Mouse (Mus musculus) c-Kit-positive CD71-negative TER-119-negative erythroid progenitor cells, embryonic 14.5 days (primary cell): ENCODE results near the gene Trappc1.
"Not testable (repeated sequence)": the region's sequence is repeated elsewhere in the genome, so short reads cannot be mapped to it uniquely, and the experiment has no call there.

Experiments
- DNase-seq: peaks from one replicate; pipeline ENCODE4 v3.0.0-alpha.2; 2013; ENCODE audit warnings: low read depth

Trappc1 gene

DNA sequence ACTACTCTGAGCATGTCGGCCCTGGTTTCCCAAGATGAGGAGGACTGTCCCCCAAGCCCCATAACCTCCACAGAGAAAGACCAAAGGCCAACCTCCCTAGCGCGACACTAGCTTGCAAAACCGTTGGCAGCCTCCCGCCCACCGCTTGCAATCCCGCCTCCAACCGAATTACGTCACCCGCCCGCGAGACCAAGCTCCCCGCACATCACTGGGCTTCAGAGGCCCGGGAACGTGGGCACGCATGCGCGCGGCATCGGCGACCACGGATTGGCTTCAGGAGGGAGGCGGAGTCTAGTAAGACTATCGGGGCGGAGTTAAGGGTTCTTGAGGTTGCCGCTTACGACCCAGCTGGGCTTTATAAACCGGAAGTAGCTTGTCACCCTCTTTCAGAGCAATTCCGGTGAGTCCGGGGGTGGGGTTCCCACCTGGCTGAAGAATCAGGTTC is at the start of gene Trappc1, which contains the start of gene Cntrob:
Gene Trappc1 (plus strand): TSS at position 314 of the 445 bp plus-strand sequence.
Gene Cntrob (minus strand): TSS at position 109 of the 445 bp plus-strand sequence.
- DNase-seq: peak; percentile 94

- no peak for DNase-seq
Observed at GRCm38 (mm10) chr11:69275650-69276049, 48.1 kb upstream of the Trappc1 start.

- DNase-seq: no peak
Observed at GRCm38 (mm10) chr11:69276081-69276480, 47.7 kb upstream of the Trappc1 start.

DNA sequence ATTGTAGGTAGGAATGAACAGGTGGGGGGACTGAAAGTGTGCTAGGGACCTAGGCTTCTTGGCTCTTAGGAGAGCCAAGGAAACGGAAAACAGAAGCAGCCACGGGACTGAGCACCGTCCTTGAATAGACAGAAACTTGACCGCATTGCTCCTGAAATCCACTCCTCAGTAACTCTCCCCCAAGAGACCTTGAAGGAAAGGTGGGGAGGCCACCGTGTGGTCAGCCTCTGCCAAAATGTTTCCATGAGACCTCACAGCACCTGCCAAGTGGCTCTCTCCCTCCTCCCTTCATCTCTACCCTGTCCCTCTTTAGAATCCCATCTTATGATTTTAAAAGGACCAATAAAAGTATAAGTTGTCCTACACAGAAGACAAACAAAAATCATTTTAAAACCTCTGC is 46.5 kb upstream of the Trappc1 start:
- no peak for DNase-seq

- DNase-seq: no peak
Observed at GRCm38 (mm10) chr11:69291111-69291510, 32.7 kb upstream of the Trappc1 start.

- no peak for DNase-seq
Observed at GRCm38 (mm10) chr11:69295286-69295685, 28.5 kb upstream of the Trappc1 start.

GRCm38 (mm10) chr11:69297799-69298198 is 26.0 kb upstream of the Trappc1 start:
- no peak for DNase-seq

DNA sequence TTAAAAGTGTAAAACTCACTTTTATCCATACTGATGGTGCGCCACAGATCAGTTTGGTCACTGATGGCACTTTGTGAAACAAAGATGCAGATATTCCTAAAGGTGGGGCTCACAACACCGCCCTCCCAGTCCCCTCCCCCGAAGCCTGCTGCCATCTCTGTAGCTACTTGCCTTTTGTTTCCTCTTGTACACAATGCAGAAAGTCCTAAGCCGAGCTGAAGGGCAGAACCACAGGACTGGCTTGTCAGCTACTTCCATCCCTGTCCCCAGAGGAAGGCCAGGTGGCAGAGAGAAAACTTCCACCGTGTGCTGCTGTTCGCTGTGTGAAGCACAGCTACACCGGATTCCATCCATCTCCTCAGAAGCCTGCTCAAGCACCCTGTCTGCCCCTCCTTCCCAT is 25.5 kb upstream of the Trappc1 start:
- DNase-seq: no peak

GRCm38 (mm10) chr11:69302817-69303216 is 21.0 kb upstream of the Trappc1 start:
- DNase-seq: no peak

DNA sequence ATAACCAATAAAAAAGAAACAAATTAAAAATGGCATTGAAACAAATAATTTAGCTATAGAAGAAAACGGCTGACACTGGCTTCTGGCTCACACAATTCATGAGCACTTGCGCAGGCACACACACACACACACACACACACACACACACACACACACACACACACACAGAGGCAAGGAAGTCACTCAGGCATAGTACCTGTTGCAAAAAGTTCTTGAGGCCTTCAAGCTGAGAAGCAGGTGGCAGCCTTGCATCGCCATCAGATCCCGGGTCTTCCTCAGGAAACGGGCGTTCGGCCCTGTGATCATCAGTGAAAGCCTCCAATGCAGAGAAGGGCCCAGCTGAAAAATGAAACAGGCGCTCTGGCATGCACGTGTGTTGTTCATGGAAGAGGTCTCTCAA is 18.5 kb upstream of the Trappc1 start:
- DNase-seq: no peak

GRCm38 (mm10) chr11:69306039-69306438 is 17.7 kb upstream of the Trappc1 start:
- DNase-seq: no peak

- DNase-seq: no peak
Observed at GRCm38 (mm10) chr11:69311266-69311665, 12.5 kb upstream of the Trappc1 start.

DNA sequence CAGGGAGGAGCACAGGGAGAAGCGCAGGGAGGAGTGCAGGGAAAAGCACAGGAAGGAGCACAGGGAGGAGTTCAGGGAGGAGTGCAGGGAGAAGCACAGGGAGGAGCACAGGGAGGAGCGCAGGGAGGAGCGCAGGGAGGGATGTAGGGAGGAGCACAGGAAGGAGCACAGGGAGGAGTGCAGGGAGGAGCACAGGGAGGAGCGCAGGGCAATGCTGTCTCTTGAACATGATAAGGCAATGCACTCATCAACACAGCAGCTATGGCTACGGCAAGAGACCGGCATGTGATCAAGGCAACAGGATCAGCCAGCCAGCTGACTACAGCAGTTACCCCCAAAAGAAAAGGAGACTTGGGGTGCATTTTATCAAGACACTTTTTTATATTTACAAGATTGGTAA is 7.4 kb upstream of the Trappc1 start:
- no peak for DNase-seq

DNA sequence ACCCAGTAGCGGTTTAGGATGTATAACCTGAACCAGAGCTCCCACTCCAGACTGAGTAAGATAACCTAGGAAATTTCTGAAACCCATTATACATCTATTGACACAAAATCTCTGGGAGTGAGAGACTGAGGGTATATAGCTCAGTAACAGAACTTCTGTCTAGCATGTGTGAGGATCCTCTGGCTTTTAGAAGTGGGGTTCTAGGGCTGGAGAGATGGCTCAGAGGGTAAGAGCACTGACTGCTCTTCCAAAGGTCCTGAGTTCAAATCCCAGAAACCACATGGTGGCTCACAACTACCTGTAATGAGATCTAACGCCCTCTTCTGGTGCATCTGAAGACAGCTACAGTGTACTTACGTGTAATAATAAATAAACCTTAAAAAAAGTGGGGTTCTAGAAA is 5.8 kb upstream of the Trappc1 start:
- not testable (repeated sequence) for DNase-seq

DNA sequence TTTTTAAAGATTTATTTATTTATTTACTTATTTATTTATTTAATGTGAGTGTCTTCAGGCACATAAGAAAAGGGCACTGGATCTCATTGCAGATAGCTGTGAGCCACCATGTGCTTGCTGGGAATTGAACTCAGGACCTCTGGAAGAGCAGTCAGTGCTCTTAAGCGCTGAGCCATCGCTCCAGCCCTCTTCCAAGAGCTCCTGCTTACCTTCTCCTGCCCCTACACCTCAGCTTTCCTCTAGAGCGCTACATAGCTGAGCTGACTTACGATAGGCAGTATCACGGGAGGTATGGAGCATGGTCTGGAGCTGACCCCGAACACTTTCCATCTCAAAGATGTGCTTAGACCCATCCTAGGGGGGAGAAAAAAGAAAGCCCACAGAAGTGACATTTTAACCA is 2.2 kb upstream of the Trappc1 start:
- DNase-seq: no peak

DNA sequence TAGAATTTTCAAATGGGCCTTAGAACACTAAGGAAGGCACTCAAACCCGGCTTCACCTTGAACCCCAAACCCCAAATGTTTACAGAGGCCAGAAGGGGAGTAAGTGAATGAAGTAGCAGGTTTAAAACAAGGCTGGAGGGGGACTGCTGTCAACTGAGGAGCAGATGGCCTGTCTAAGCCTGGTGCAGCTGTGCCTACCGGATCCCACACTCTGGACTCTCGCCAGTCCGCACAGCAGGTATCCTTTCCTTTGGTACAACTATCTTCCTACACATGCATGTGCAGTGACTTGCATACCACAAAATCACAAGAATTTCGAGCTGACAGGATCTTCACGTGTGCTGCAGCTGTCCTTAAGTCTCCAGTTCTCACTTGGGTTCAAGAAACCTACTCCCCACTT is 1.8 kb upstream of the Trappc1 start:
- no peak for DNase-seq

- DNase-seq: no peak
Observed at GRCm38 (mm10) chr11:69322693-69323471, 898 bp upstream of the Trappc1 start.

GRCm38 (mm10) chr11:69324749-69325148 is 969 bp downstream of the Trappc1 start:
- no peak for DNase-seq

DNA sequence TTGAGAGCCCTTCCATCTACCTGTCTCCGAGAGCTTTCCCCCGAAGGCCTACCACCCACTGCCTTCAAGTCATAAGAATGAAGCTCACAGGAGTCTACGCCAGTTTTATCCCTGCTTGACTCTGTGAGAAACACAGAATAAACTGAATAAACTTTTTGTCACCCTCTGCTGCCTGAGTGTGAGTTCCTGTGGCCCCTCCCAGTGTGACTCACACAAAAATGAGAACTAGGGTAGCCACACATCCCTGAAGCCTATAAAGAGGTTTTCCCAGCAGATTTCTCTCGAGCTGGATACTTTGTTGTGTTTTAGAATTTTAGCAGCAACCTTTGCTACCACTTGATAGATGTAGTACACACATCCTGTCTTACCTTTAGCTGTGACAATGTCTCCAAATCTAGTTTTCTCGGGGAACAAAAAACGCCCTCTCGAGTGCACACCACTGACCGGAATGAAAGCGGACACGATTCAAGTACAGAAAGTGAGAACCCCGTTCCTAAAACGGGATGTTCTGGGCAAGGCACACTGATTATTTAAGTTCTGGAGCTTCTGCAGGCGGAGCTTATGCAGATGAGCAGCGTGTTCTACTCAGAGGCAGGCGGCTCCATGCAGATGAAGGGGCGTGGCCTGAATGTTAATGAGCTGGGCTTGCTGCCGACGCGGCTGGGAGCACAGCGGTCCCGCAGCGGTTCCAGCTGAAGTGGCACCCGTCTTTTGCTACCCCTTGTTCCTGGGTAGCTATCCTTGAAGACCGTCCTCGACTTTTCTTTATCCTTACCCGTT is 2.0 kb downstream of the Trappc1 start, which contains the start of gene Kcnab3:
Gene Kcnab3 (plus strand): TSS at position 631 of the 780 bp plus-strand sequence.
- peak; percentile 88 for DNase-seq

DNA sequence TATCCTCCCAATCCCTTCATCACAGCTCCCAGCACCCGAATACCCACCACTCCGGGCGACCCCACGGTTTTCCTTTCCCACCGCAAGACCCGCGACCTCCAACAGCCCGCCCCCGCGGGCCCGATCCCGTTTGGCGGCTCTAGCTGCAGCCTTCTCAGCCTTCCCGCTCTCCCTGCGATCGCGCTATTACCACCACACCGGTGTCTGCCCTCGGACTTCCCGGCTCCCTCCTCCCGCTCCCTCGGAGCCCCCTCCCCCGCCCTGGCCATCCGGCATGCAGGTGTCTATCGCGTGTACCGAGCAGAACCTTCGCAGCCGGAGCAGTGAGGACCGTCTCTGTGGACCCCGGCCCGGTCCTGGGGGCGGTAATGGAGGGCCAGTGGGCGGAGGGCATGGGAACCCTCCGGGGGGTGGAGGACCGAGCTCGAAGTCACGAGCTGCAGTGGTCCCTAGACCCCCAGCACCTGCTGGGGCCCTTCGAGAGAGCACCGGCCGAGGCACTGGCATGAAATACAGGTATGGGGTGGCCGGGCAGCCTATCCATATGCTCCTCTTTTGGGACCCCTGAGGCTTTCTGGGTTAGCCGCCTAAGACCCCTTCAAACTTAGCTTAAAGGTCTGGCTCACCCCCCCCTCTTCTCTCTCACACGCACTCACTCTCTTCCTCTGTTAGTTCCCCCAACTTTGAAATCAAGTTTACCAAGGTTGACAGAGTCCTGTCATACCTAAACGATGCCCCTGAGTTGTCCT is 2.8 kb downstream of the Trappc1 start:
- no peak for DNase-seq

GRCm38 (mm10) chr11:69327157-69327442 is 3.3 kb downstream of the Trappc1 start:
- DNase-seq: no peak

DNA sequence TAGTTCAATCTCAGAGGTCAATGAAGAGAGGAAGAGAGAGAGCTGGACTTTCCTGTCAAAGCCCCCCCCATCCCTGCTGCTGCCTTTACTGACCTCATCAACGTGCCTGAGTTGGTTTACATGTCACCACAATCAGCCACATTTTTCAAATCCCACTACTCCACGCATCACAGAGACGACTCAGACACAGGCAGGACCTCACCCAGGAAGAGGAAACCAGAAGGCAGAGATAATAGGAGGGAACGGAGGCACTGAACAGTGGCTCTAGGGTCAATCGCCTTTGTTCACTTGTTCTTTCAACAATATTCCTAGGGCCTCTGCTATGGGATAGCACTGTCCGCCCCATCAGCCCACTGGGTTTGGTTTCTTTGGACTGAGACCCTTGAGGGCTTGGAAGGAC is 3.9 kb downstream of the Trappc1 start:
- DNase-seq: no peak

- DNase-seq: no peak
Observed at GRCm38 (mm10) chr11:69328517-69328916, 4.7 kb downstream of the Trappc1 start.
